Mouse (Mus musculus) adrenal gland, adult (tissue): Measurements from ENCODE around the gene Maml3.

ENCODE experiments used
- DNase-seq, 2 experiments: peaks; one replicate each; pipeline ENCODE4 v3.0.0; 2022 to 2023; ENCODE audit warnings: low spot score in 1 of 2; ENCODE audit not compliant: inconsistent age in 2 of 2

Gene Maml3

GRCm38 (mm10) chr3:51841177-51841576 lies 263.7 kb downstream of the Maml3 start:
- no peak for DNase-seq

GRCm38 (mm10) chr3:51840095-51840805 lies 264.6 kb downstream of the Maml3 start:
- no peak for DNase-seq

DNA sequence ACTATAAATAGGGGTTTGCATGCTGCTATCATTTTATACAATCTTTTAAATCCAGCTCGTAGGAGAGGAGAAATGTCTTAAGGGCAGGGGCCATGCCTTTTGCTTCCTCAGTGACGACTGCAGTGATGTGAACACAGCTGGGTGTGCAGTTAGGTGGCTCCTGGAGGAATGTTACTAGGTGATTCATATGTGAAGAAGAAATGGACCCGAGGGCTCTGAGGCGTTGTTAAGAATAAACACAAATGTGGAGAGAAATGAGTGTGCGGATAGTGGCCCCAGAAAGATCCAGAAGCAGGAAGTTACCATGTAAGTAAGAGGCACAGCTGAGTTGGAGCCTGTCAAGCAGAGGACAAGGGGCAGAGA lies 265.5 kb downstream of the Maml3 start:
- no peak for DNase-seq

- DNase-seq, result no peak
Observed at GRCm38 (mm10) chr3:51838696-51839352, 266.1 kb downstream of the Maml3 start.

DNA sequence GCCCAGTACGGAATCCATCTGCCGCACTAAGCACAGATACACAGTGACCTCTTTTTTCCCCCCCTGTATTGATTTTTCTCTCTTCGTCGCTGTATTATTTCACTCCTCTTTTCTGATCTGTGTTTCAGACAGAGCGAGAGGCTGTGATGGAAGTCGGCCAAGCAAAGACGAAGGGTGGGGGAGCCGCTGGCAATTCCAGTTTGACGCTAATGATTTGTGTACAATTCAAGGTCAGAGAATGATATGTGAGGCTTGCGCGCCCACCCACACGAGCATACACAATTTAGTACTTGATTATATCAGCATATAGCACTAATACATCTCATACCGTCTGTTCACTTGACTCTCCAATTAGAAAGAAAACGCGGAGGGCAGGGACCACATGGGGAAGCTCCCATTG lies 271.9 kb downstream of the Maml3 start:
- peak in 1 of 2 experiments; percentile 41 for DNase-seq

DNA sequence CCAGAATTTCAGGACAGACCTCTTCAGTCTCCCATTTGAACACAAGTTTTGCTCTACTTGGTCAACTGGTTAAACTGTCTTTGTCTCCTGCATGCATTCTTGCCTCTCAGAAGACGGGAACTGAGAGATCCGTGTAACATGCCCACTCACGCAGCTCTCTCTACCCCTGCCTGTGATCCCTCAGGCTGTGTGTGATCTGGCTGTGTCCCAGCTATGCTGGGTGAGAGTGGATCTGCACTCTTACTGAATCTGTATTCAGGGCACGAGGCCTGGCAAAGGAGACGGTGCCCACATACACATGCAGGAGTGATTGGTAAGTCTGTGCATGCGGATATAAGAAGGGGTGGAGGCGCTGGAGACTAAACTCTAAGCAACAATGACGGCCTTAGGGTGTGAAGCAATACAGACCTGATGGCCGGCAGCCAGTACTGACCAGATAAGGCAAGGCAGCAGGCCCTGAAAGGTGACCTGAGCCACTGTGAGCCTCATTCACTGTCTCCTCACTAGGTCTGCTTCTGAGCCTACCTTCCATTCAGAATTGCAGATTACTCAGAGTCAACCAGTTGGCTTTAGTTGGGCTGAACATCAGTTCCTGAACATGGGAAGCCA lies 274.0 kb downstream of the Maml3 start:
- DNase-seq, result no peak

DNA sequence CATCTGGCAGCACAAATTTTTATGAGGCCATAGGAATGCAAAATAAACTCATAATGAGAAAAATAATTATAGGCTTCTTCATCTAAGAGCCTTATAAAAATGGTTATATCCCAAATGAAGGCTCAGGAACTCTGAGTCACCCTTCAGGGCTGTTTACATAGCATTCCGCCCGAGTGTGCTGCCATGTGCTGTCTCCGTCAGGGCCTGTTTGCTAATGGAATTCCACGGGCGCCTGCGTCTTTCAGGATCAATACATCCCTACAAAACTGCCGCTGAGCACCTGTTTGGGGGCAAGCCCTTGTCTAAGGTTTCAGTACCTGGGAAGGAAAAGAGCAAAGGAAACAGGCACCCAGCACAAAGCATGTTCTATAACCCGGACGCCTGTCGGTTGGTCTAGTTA lies 279.3 kb downstream of the Maml3 start:
- DNase-seq, result no peak

DNA sequence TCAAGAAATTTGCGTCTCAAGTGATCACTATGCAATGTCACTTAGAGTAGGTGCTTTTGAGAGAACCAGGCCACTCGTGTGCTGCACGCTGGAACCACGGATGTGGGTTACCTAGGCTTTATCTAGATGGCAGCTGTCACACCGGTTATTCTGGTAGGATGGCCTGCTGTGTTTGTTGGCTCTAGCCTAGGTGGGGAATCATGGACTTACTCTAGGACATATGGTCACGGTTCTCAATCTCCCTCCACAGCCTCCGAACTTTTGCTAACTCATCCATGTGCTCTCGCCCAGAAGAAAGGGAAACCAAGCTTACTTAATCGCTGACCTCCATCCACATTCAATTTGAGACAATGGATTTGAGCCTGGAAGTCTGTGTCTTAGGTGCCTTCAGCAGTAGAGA lies 280.4 kb downstream of the Maml3 start:
- DNase-seq, result no peak

- DNase-seq, result no peak
Observed at GRCm38 (mm10) chr3:51821551-51821950, 283.3 kb downstream of the Maml3 start.

- no peak for DNase-seq
Observed at GRCm38 (mm10) chr3:51819109-51819508, 285.8 kb downstream of the Maml3 start.

GRCm38 (mm10) chr3:51817919-51818318 lies 287.0 kb downstream of the Maml3 start:
- DNase-seq, result no peak

GRCm38 (mm10) chr3:51817329-51817728 lies 287.5 kb downstream of the Maml3 start:
- no peak for DNase-seq

DNA sequence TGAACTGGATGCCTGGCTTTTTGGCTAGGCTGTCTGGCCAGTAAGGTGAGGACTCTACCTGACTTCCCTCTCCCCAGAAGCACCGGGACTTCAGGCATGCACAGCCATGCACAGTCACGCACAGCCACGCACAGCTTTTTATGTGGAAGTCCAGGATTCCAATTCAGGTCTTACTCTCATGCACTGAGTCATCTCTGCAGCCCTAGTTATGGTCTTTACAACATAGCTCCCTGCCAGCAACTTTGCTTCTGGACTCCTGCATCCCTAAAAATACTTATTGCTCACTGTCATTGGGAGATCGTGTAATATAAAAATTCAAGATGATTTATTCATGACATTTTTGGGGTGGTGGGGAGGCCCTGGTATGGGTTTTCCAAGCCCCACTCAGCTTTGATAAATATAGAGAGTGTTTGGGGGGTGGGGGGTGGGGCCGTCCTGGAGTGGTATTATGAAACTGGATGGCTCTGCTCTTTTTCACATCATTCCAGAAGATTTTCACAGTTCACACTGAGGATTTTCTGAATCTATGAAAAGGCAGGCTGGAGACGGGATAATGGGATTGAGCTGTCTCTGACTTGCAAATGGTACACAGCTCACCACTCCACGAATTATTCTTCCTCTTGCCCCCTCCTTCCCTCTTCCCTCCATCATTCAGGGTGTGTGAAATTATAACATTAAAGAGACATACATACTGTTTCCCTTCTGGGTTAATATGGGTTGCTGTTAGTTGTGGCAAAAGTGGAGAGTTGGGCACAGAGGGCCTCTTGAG lies 288.2 kb downstream of the Maml3 start:
- DNase-seq, result no peak

GRCm38 (mm10) chr3:51814073-51814472 lies 290.8 kb downstream of the Maml3 start:
- DNase-seq, result no peak

- no peak for DNase-seq
Observed at GRCm38 (mm10) chr3:51813186-51813585, 291.7 kb downstream of the Maml3 start.

GRCm38 (mm10) chr3:51810731-51811130 lies 294.1 kb downstream of the Maml3 start:
- DNase-seq, result no peak

DNA sequence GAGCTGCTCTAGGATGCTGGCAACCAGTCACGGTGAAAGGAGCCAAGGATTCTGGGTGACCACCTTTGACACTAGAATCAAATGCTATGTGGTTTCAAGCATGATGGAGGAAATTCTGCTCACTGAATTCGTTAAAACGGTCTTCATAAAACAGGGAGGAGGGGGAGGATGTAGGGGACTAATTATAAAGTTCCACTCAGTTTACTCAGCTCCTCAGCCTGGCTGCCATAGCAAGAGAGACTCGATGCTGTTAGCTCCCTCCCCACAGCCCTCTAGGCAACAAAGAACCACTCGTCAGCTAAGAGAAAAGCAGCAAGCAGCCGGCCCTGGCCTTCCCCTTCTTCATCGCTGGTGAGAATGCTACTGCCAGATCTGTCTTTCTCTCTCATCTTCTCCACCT lies 295.1 kb downstream of the Maml3 start:
- no peak for DNase-seq

- no peak for DNase-seq
Observed at GRCm38 (mm10) chr3:51807981-51808870, 296.6 kb downstream of the Maml3 start.

DNA sequence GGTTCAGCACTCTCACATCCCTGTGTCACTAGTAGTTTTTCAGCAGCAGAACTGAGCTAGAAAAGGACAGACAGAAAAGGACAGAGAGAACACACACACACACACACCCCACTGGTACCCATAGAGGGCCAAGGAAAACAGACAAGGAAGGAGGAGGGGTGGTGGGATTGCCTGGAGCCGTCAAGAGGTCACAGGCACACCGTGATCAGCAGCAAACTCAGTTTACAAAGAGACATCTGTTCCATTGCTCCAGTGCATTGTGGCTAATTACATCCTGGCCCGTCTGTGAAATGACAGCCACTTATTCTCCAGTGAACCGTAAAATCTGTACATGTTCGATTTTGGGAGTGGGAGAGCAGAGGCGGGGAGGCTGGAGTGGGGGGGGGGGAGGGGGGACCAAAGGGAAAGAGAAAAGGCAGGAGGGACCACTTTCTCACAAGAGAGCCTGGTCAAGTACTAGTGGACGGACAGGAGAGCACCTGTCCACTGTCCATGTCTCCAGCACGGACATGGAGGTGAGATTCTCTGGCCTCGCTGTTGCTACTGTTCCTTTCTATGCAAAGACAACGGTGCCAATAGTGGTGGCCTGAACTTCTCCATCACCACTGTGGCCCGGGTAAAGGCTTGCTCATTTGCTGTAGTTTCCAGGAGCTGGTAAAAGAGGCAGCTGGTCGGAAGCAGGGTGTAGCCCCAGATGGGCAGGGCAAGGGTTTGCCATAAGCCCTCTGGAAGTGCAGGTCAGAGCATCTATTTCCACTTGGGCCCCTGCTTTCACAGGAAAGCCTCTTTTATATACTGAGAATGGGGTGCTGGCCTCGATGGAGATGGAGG lies 299.2 kb downstream of the Maml3 start:
- DNase-seq, result no peak

GRCm38 (mm10) chr3:51803903-51804302 lies 301.0 kb downstream of the Maml3 start:
- DNase-seq, result no peak
